Mouse (Mus musculus) bone marrow, adult 2 months (tissue): ENCODE data around the gene Gpr3.

Experiments used
- CTCF ChIP-seq: fragments of 200-500 bp; IDR thresholded peaks from 2 replicates; pipeline ENCODE4 v1.5.1; 2011; ENCODE audit warnings: low read length, control low read depth; ENCODE audit not compliant: control insufficient read depth, insufficient read depth
- POLR2A ChIP-seq: fragments of 200-500 bp; IDR thresholded peaks from 2 replicates; pipeline ENCODE4 v1.6.1; 2011; ENCODE audit warnings: low read depth, mild to moderate bottlenecking, control low read depth, low read length, borderline replicate concordance; ENCODE audit not compliant: control insufficient read depth

DNA sequence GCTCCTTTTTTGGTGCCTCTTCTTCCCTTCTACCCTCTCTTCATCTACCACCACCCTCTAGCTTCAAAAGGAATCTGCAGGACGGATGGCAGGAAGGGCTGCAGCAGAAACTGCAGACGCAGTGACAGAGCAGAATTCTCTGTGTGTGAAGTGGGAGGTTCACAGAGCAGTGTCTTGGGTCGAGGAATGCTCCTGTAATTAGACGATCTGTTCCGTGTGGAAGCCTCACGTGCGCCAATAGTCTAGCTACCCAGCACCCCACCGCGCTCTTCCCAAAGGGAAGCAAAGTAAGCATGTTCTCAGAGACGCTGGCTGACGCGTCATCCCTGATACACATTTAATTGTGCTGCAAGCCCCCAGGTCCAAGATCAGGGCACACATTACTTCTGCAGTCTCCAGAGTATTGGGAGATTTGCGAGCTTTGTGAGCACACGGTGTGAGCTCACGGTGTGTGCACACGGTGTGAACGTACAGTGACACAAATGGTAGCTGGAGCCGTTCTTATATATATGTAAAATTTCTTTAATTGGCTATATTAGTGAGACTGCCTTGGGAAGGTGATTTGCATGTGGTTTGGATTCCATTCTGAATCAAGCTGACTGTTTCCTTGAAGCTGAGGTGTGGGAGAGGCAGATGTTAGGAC is 35.5 kb downstream of the Gpr3 start:
- TF ChIP-seq CTCF, result no peak
- TF ChIP-seq POLR2A, result no peak
